Mouse (Mus musculus) urinary bladder, postnatal 14 days (tissue): ENCODE measurements around the gene Ccdc92b.
"Not testable (repeated sequence)": the region's sequence is repeated elsewhere in the genome, so short reads cannot be mapped to it uniquely, and the experiment has no call there.

Experiments used
- DNase-seq: peaks from one replicate; pipeline ENCODE4 v3.0.0; 2021; ENCODE audit warnings: low spot score

The Ccdc92b gene

GRCm38 (mm10) chr11:74619201-74619955 lies at the start of gene Ccdc92b:
Gene Ccdc92b (plus strand): TSS chr11:74619605.
- peak; percentile 86 for DNase-seq

GRCm38 (mm10) chr11:74569735-74570134 lies 49.7 kb upstream of the Ccdc92b start:
- no peak for DNase-seq

GRCm38 (mm10) chr11:74572459-74573061 lies 46.8 kb upstream of the Ccdc92b start:
- DNase-seq = peak; percentile 22

- no peak for DNase-seq
Observed at GRCm38 (mm10) chr11:74574768-74575434, 44.5 kb upstream of the Ccdc92b start.

GRCm38 (mm10) chr11:74575940-74576339 lies 43.5 kb upstream of the Ccdc92b start:
- DNase-seq = no peak

GRCm38 (mm10) chr11:74577068-74577467 lies 42.3 kb upstream of the Ccdc92b start:
- DNase-seq = no peak

GRCm38 (mm10) chr11:74581333-74581732 lies 38.1 kb upstream of the Ccdc92b start:
- not testable (repeated sequence) for DNase-seq

GRCm38 (mm10) chr11:74582464-74582863 lies 36.9 kb upstream of the Ccdc92b start:
- no peak for DNase-seq

- DNase-seq = no peak
Observed at GRCm38 (mm10) chr11:74583824-74584349, 35.5 kb upstream of the Ccdc92b start.

- peak; percentile 24 for DNase-seq
Observed at GRCm38 (mm10) chr11:74584946-74585723, 34.3 kb upstream of the Ccdc92b start.

GRCm38 (mm10) chr11:74586401-74586800 lies 33.0 kb upstream of the Ccdc92b start:
- DNase-seq = no peak

GRCm38 (mm10) chr11:74589401-74590238 lies 29.8 kb upstream of the Ccdc92b start:
- no peak for DNase-seq

GRCm38 (mm10) chr11:74590239-74590596 lies 29.2 kb upstream of the Ccdc92b start:
- DNase-seq = no peak

GRCm38 (mm10) chr11:74590691-74591090 lies 28.7 kb upstream of the Ccdc92b start:
- DNase-seq = no peak

GRCm38 (mm10) chr11:74592246-74592645 lies 27.2 kb upstream of the Ccdc92b start:
- no peak for DNase-seq

- no peak for DNase-seq
Observed at GRCm38 (mm10) chr11:74597283-74597989, 22.0 kb upstream of the Ccdc92b start.

GRCm38 (mm10) chr11:74597990-74598337 lies 21.4 kb upstream of the Ccdc92b start:
- DNase-seq = no peak

- no peak for DNase-seq
Observed at GRCm38 (mm10) chr11:74602286-74602685, 17.1 kb upstream of the Ccdc92b start.

- DNase-seq = no peak
Observed at GRCm38 (mm10) chr11:74610068-74610467, 9.3 kb upstream of the Ccdc92b start.

- no peak for DNase-seq
Observed at GRCm38 (mm10) chr11:74610545-74611176, 8.7 kb upstream of the Ccdc92b start, which contains the start of gene Rap1gap2. Gene Rap1gap2 (minus strand): TSS chr11:74610915.
